Mouse (Mus musculus) left cerebral cortex, adult 2 months (tissue): ENCODE measurements around the gene Pramel7. TPM values are rescaled to one million over a fixed set of nuclear protein-coding genes. Genes with fewer than 3 reads are reported as not detected.

Source experiments
- DNase-seq, 2 experiments: peaks; one replicate each; pipeline ENCODE4 v3.0.0; 2021 to 2022; ENCODE audit warnings: low spot score in 2 of 2, mixed read lengths in 1 of 2; ENCODE audit errors: extremely low spot score in 1 of 2
- H3K27ac ChIP-seq: fragments of 200-600 bp; 2 replicates; pipeline ENCODE4 v1.8.1; 2022
- H3K4me3 ChIP-seq: fragments of 200-600 bp; 2 replicates; pipeline ENCODE4 v1.8.1; 2022
- CTCF ChIP-seq: fragments of 200-600 bp; IDR thresholded peaks from 2 replicates; pipeline ENCODE4 v1.8.1; 2022; ENCODE audit warnings: antibody characterized with exemption, mild to moderate bottlenecking, moderate library complexity
- intact Hi-C: fragments of 180-260 bp; cut with DNase I; formaldehyde crosslinking; loops from one replicate; pipeline ENCODE4 v1.15.1; 2025
- total RNA-seq, 2 experiments: library from RNA; stranded (reverse); gene quantifications; 2 replicates each; pipeline ENCODE4 v1.2.3; 2021

The Pramel7 gene
- total RNA-seq, 2 experiments from 2014 or later = not detected

DNA sequence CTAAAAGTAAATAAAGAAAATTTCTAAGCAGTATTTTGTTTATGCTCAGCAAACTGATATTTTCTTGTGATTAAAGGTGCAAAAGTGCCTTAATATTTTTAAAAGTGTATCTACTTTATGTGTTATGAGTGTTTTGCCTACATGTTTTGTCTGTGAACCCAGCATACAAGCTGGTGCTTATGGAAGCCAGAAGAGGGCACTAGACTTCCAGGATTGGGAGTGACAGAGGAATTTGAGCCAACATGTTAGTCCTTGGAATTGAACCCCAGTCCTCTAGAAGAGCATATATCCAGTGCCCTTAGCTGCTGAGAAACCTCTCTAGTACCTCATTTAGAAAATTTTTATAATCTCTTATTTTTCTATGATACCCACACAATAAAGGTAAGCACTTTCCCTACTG lies 16.7 kb downstream of the Pramel7 start:
- Histone ChIP-seq H3K27ac (no peak overlapping the region), H3K4me3 (no peak overlapping the region)
- DNase-seq = no peak
- intact Hi-C loops = no loop called here
- TF ChIP-seq CTCF = peak; percentile 7

DNA sequence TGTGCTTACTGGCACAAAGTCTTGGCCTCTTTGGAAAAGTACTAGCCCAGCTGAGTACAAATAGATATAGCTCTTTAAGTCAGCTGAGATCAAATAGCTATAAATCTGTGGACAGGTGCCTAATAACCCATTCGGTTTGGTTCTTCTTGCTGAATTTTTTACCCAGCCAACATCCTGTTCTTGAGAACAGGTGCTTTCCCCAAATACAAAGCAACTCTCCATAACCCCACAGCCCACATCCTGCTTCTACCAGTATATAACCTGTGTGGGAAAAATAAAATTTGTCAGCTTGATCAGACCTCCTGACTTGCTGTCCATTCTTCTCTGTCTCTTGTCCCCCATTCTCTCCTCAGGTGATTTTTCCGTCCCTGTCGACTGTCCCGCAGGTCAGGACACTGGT lies 35.1 kb downstream of the Pramel7 start:
- no peak for DNase-seq
- intact Hi-C loops = no loop called here
- H3K27ac ChIP-seq = no peak overlapping the region
- no peak overlapping the region for H3K4me3 ChIP-seq
- TF ChIP-seq CTCF = no peak

DNA sequence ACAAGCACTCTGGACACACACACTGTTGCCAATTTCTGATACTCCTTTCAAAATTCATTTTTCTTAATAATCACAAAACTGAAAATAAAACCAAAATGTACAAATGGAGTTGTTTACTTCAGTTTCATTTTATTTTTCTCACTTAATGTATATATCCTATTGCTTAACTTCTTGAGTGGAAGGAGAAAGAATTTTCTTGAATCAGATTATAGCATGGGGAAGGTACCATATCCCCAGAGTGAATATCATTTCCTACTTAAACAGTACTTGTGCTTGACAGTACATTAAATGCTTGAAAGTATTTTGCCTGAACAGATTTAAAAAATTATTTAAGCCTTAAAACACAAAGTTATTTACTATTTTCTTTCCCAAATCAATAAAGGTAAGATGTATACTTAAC lies 43.2 kb downstream of the Pramel7 start, which contains the start of gene Olfr1126:
Olfr1126 (plus strand) TSS at position 301 of the 400 bp plus-strand sequence.
- TF ChIP-seq CTCF = no peak
- no peak for DNase-seq
- intact Hi-C loops = no loop called here
- Histone ChIP-seq H3K4me3 (no peak within 1 kb of the TSS), H3K27ac (no peak within 1 kb of the TSS)

Other genes with a start within 250 kb of the Pramel7 start
- not detected for gene Olfr1115, start 249.1 kb downstream of the Pramel7 start, total RNA-seq
- not detected for gene Olfr1116, start 229.6 kb downstream of the Pramel7 start, total RNA-seq
- gene Olfr1118, start 189.5 kb downstream of the Pramel7 start, total RNA-seq = not detected
- not detected for gene Olfr1120, start 142.3 kb downstream of the Pramel7 start, total RNA-seq
- gene Olfr1121, start 127.2 kb downstream of the Pramel7 start, total RNA-seq = not detected
- gene Olfr1122, start 111.2 kb downstream of the Pramel7 start, total RNA-seq = under 1 TPM in 1 of 2 experiments, not detected in 1; 0.11 TPM
- not detected for gene Olfr1123, start 80.5 kb downstream of the Pramel7 start, total RNA-seq
- gene Olfr1124, start 66.8 kb downstream of the Pramel7 start, total RNA-seq = not detected
- gene Olfr1126, start 43.1 kb downstream of the Pramel7 start, total RNA-seq = not detected
- gene Pramel6, start 9.5 kb upstream of the Pramel7 start, total RNA-seq = not detected
- gene Olfr153, start 34.7 kb upstream of the Pramel7 start, total RNA-seq = under 1 TPM in 1 of 2 experiments, not detected in 1; 0.37 TPM
- gene Olfr1128, start 48.4 kb upstream of the Pramel7 start, total RNA-seq = not detected
- not detected for gene Olfr1129, start 76.8 kb upstream of the Pramel7 start, total RNA-seq
- gene Olfr1130, start 109.1 kb upstream of the Pramel7 start, total RNA-seq = not detected
- not detected for gene Olfr1131, start 130.0 kb upstream of the Pramel7 start, total RNA-seq
- not detected for gene Olfr1132, start 140.4 kb upstream of the Pramel7 start, total RNA-seq
- gene Olfr1133, start 150.3 kb upstream of the Pramel7 start, total RNA-seq = not detected
- gene Olfr1134, start 161.4 kb upstream of the Pramel7 start, total RNA-seq = not detected
- not detected for gene Olfr1135, start 176.6 kb upstream of the Pramel7 start, total RNA-seq
- not detected for gene Olfr1136, start 196.9 kb upstream of the Pramel7 start, total RNA-seq
- not detected for gene Olfr1137, start 216.1 kb upstream of the Pramel7 start, total RNA-seq
- gene Olfr1138, start 242.9 kb upstream of the Pramel7 start, total RNA-seq = not detected
- gene Olfr1140, start 246.7 kb upstream of the Pramel7 start, total RNA-seq = not detected